Mouse (Mus musculus): Measurements from ENCODE around the gene Atxn7l3. TPM values are rescaled to one million over a fixed set of nuclear protein-coding genes. Genes with fewer than 3 reads are reported as not detected.

Gene Atxn7l3
- polyA plus RNA-seq, 1 experiment from 2014 or later: 29.9 TPM

DNA sequence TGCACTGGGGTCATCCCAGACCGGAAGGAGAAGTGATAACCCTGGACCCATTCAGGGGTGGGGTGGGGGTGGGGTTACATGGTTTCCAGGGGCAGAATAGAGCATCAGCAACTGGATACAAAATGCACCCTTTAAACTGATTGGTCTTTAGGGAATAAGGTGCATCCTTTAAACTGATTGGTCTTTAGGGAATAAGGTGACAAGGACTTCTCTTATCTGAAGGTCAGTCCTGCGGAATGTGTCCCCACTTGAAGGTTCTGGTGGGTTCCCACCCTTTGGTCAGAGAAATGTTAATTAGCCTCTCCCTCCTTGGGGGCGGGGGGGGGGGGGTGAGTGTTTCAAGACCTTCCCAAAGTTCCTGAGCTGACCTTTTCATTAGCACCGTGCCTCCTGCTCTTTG lies 35.4 kb upstream of the Atxn7l3 start:
- Histone ChIP-seq H3K9me3 (no peaks in the 10 kb centered on the region), H3K4me3 (no peak overlapping the region), H3K4me1 (replicated peaks) (peaks cover 7% of the 10 kb centered on the region), H3K27ac (no peak overlapping the region), H3K9ac (no peak overlapping the region), H3K4me2 (no peak overlapping the region), H3K36me3 (no peaks in the 10 kb centered on the region), H3K27me3 (0 out of 2 replicates have a peak, but pooled peaks cover 3% of the 10 kb centered on the region)
- 55% methylated on average over 4 of the region's 4 CpGs for WGBS
- ATAC-seq (ENCODE audit: low FRiP score): no peak

DNA sequence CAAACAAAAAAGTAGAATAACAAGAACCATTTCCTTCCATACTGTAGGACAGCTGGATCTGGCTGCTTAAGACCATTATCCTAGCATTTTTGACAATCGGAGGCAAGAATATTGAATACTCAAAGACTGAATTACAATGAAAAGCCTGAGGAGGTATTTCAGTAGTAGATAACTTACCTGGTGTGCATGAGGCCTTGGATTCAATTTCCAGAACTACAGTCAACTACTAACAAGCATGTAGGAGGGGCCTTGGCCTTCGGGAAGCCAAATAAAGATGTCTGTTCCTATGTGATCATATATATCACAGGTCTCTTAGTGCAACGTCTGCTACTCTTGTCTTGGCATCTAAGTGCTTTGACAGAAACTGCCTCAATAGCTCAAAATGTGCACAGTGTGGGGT lies 33.6 kb upstream of the Atxn7l3 start:
- Histone ChIP-seq H3K9me3 (no peaks in the 10 kb centered on the region), H3K27ac (no peak overlapping the region), H3K27me3 (0 out of 2 replicates have a peak, but pooled peaks cover 3% of the 10 kb centered on the region), H3K9ac (no peak overlapping the region), H3K4me1 (replicated peaks) (peaks cover 2% of the 10 kb centered on the region), H3K36me3 (no peaks in the 10 kb centered on the region), H3K4me3 (no peak overlapping the region), H3K4me2 (no peak overlapping the region)
- ATAC-seq (ENCODE audit: low FRiP score): no peak
- WGBS: 79% methylated on average over 3 of the region's 3 CpGs

DNA sequence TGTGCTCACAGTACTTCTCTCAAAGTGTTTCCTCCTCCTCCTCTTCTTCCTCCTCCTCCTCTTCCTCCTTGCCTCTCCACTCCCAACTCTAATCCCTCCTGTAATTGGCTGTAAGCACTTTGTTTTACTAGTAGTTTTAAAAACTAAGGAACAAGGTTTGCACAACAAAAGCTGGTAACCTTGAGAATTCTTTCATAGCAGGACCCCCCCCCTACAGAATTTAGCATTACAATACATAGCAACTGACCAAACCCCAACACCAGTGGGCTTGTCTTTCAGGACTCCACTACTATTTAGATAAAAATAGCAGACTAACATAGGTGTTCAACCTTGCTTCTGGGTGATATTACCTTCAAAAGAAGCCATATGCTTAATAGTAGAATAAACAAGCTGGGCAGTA lies 33.1 kb upstream of the Atxn7l3 start:
- Histone ChIP-seq H3K9me3 (no peaks in the 10 kb centered on the region), H3K9ac (no peak overlapping the region), H3K4me1 (replicated peaks) (no peaks in the 10 kb centered on the region), H3K27ac (no peak overlapping the region), H3K27me3 (0 out of 2 replicates have a peak, but pooled peaks cover 3% of the 10 kb centered on the region), H3K4me2 (no peak overlapping the region), H3K4me3 (no peak overlapping the region), H3K36me3 (no peaks in the 10 kb centered on the region)
- no peak for ATAC-seq (ENCODE audit: low FRiP score)

DNA sequence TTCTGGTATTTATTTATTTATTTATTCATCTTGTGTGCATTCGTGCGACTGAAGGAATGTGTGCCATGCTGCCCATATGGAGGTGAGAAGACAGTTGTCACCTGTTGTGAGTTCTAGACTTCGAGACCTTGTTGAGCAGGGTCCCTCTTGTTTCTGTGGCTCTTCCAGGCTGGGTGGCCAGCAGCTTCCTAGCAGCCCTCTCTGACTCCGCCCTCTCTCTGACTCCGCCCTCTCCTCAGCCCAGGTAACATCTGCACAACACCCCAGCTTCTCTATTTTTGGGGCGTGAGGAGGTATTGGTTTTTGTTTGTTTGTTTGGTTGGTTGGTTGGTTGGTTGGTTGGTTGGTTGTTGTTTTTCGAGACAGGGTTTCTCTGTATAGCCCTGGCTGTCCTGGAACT lies 31.4 kb upstream of the Atxn7l3 start:
- Histone ChIP-seq H3K4me2 (no peak overlapping the region), H3K9me3 (no peaks in the 10 kb centered on the region), H3K27ac (no peak overlapping the region), H3K36me3 (no peaks in the 10 kb centered on the region), H3K4me1 (replicated peaks) (no peaks in the 10 kb centered on the region), H3K4me3 (no peak overlapping the region), H3K27me3 (0 out of 2 replicates have a peak, but pooled peaks cover 3% of the 10 kb centered on the region), H3K9ac (no peak overlapping the region)
- ATAC-seq (ENCODE audit: low FRiP score): no peak
- WGBS: 84% methylated on average over 7 of the region's 7 CpGs

GRCm38 (mm10) chr11:102327250-102327649 lies 30.8 kb upstream of the Atxn7l3 start:
- H3K36me3 ChIP-seq: no peaks in the 10 kb centered on the region
- 61% methylated on average over 5 of the region's 5 CpGs for WGBS
- H3K4me2 ChIP-seq: no peak overlapping the region
- no peaks in the 10 kb centered on the region for H3K4me1 ChIP-seq (replicated peaks)
- no peak overlapping the region for H3K9ac ChIP-seq
- no peaks in the 10 kb centered on the region for H3K9me3 ChIP-seq
- 0 out of 2 replicates have a peak, but pooled peaks cover 3% of the 10 kb centered on the region for H3K27me3 ChIP-seq
- no peak for ATAC-seq (ENCODE audit: low FRiP score)
- H3K27ac ChIP-seq: no peak overlapping the region
- H3K4me3 ChIP-seq: no peak overlapping the region

- Histone ChIP-seq H3K36me3 (no peaks in the 10 kb centered on the region), H3K9ac (no peak overlapping the region), H3K4me3 (no peak overlapping the region), H3K4me1 (replicated peaks) (peaks cover 13% of the 10 kb centered on the region), H3K27ac (no peak overlapping the region), H3K27me3 (0 out of 2 replicates have a peak, but pooled peaks cover 3% of the 10 kb centered on the region), H3K9me3 (no peaks in the 10 kb centered on the region), H3K4me2 (no peak overlapping the region)
- WGBS: 80% methylated on average over 1 of the region's 1 CpGs
- no peak for ATAC-seq (ENCODE audit: low FRiP score)
These were observed 27.1 kb upstream of the Atxn7l3 start for GRCm38 (mm10) chr11:102323516-102323915.

- no peak overlapping the region for H3K4me3 ChIP-seq
- no peak overlapping the region for H3K9ac ChIP-seq
- no peak overlapping the region for H3K27ac ChIP-seq
- no peaks in the 10 kb centered on the region for H3K9me3 ChIP-seq
- H3K36me3 ChIP-seq: no peaks in the 10 kb centered on the region
- H3K4me2 ChIP-seq: no peak overlapping the region
- H3K27me3 ChIP-seq: no peaks in the 10 kb centered on the region
- H3K4me1 ChIP-seq (replicated peaks): peaks cover 13% of the 10 kb centered on the region
- 77% methylated on average over 6 of the region's 6 CpGs for WGBS
- no peak for ATAC-seq (ENCODE audit: low FRiP score)
These were observed 25.5 kb upstream of the Atxn7l3 start for GRCm38 (mm10) chr11:102321931-102322330.

DNA sequence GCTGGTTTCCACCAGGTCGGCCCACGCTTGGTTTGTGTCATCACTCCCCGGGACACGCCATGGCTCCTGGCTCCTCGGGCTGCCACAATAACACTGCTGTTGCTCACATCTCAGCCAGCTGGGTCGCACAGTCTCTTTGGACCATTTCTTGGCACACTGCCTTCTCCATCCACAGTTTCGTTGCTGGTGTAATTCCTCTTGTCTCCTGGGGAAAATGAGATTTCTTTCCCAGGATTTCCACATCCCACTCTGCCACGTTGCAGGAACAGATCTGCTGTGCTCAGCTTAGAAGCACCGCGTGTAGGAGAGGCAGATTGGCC lies 24.2 kb upstream of the Atxn7l3 start:
- peak overlapping the region; percentile 99 for H3K27ac ChIP-seq
- WGBS: 7% methylated on average over 10 of the region's 10 CpGs
- H3K4me1 ChIP-seq (replicated peaks): peaks cover 21% of the 10 kb centered on the region
- H3K4me3 ChIP-seq: peak overlapping the region; percentile 98
- no peaks in the 10 kb centered on the region for H3K27me3 ChIP-seq
- peak overlapping the region; percentile 100 for H3K9ac ChIP-seq
- peak; percentile 28; the same call in 1 of the 2 replicates for ATAC-seq (ENCODE audit: low FRiP score)
- H3K4me2 ChIP-seq: peak overlapping the region; percentile 80
- no peaks in the 10 kb centered on the region for H3K36me3 ChIP-seq
- H3K9me3 ChIP-seq: no peaks in the 10 kb centered on the region

DNA sequence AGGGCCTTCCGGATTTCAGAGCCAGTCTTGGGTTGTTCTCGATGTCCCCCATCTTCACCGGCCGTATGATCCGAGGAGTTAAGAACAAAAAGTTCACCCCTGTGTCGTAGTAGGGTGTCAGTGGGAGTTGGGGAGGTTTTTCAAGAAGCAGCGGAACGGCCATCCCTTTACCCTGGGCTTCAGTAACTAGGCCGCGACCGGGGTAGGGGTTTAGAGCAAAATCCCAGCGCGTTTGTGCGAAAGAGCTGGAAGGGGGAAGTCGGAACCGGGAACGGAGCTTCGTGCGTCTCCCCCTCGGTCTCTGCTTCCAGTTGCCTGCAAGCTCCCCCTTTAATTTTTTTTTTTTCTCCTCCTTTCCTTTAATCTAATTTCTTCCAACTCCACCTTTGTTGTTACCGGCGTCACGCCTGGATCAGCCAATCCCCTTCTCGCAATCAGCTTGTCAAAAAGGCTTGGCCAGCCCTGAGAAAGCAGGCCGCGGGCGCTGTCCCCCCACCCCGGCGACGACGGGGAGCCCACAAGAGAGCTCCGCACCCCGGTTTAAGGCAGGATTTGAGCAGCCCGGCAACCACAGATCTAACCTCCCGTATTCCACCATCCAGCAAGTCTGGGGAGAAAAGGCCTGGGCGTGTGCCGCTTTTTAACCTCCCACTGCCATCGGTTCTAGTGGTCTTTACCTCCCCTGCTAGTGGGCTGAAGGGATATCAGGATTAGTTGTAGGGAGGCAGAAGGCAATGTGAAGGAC lies 23.7 kb upstream of the Atxn7l3 start:
- WGBS: 1% methylated on average over 38 of the region's 38 CpGs
- peak; percentile 54; the same call in 1 of the 2 replicates for ATAC-seq (ENCODE audit: low FRiP score)
- H3K27me3 ChIP-seq: no peaks in the 10 kb centered on the region
- peaks cover 27% of the 10 kb centered on the region for H3K4me1 ChIP-seq (replicated peaks)
- H3K9ac ChIP-seq: peak overlapping the region; percentile 100
- peak overlapping the region; percentile 80 for H3K4me2 ChIP-seq
- H3K36me3 ChIP-seq: peaks cover 5% of the 10 kb centered on the region; the same call in 1 of the 2 replicates
- no peaks in the 10 kb centered on the region for H3K9me3 ChIP-seq
- peak overlapping the region; percentile 98 for H3K4me3 ChIP-seq
- peak overlapping the region; percentile 99 for H3K27ac ChIP-seq

DNA sequence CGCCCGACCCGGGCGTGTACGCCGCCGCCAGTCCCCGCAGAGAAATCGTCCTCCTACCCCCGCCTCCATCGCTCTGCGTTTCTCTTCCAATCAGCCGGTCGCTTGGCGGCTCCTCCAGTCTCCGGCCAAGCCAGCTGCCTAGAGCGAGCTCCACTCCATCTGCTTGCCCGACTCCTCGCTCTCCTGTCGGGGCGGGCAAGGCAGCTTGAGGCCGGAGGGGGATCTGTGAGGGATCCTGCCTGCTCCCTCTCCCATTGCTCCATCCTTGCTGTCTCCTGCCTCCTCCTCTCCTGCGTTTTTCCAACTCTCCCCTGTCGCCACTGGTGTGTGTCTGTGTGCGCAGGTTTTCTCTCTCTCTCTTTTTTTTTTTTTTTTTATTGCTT lies 23.0 kb upstream of the Atxn7l3 start, which contains the start of gene Ubtf:
Gene Ubtf, minus strand, starts transcription at position 333 of the 383 bp plus-strand sequence.
- peak within 1 kb of the TSS; percentile 80 for H3K4me2 ChIP-seq
- peak within 1 kb of the TSS; percentile 100 for H3K9ac ChIP-seq
- H3K4me3 ChIP-seq: peak within 1 kb of the TSS; percentile 98
- peaks cover 12% of the 10 kb centered on the region for H3K36me3 ChIP-seq
- H3K4me1 ChIP-seq (replicated peaks): peaks cover 30% of the 10 kb centered on the region
- H3K27ac ChIP-seq: peak within 1 kb of the TSS; percentile 99
- no peak for ATAC-seq (ENCODE audit: low FRiP score)
- no peaks in the 10 kb centered on the region for H3K27me3 ChIP-seq
- under 1% methylated on average over 25 of the region's 25 CpGs for WGBS
- no peaks in the 10 kb centered on the region for H3K9me3 ChIP-seq

DNA sequence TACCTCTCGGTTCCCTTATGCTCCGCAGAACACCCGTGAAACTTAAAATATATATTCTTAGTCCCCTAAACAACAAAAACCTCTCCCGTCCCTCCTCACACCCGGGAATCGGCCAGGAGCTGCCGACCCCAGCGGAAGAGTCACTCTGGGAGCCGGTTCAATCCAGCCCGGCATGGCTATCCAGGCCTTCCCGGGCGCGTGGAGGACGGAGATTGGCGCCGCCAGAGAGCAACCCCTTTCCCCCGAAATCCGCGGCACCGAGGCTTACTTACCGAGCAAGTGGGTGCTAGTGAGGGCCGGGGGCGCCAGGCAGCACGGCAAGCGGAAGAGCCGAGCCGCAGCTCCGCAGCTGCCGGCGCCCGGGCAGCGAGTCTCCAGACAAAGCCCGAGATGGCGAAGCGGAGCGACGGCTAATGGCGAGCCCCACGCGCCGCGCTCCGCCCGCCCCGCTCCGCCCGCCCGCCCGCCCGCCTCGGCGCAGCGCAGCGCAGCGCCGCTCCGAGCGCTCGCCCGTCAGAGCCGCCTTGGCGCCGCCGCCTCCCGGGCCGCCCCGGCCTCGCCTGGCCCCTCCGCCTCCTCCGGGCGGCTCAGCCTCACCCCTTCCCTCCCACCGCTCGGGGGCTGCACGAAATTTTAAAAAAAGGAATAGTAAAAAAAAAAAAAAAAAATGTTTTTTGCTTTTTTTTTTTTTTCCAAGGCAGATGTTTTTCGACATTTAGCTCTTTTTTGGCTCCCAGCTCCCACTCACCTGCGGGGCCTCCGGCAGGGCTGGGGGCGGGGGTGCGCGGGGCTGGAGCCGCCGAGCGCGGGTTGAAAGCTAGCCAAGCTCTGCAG lies 22.4 kb upstream of the Atxn7l3 start:
- H3K9ac ChIP-seq: peak overlapping the region; percentile 100
- peak overlapping the region; percentile 99 for H3K27ac ChIP-seq
- H3K4me2 ChIP-seq: peak overlapping the region; percentile 80
- no peaks in the 10 kb centered on the region for H3K27me3 ChIP-seq
- no peak for ATAC-seq (ENCODE audit: low FRiP score)
- peaks cover 18% of the 10 kb centered on the region for H3K36me3 ChIP-seq
- WGBS: under 1% methylated on average over 78 of the region's 84 CpGs
- H3K4me1 ChIP-seq (replicated peaks): peaks cover 30% of the 10 kb centered on the region
- H3K4me3 ChIP-seq: peak overlapping the region; percentile 98
- no peaks in the 10 kb centered on the region for H3K9me3 ChIP-seq

DNA sequence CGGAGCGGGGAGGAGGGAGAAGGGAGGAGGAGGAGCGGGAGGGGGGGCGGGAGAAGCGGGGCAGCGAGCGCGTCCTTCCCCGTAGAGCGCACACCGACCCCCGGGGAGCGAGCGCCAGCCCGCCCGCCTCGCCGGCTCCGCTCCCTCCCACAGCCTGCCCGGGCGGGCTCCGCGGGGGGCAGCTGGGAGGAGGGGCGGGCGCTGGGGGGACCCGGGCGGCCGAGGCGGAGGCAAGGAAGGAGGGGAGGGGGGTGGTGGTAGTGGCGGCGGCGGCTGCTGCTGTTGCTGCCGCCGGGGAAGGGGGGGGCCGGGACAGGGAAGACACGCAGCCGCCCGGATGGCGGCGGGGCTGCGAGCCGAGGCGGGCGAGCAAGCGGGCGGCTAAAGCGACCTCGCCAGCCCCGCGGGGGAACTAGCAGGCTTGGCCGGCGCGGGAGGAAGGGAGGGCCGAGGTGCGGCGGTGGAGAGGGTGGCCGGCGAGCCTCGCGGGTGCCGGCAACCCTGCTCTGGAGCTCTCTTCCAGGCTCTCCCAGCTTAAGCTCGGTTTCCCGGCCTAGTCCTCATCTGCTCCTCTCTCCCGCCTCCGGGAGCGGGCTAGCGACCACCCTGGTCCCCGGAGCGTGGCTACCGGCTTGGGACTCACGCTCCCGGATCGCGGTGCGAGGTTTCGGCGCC lies 21.6 kb upstream of the Atxn7l3 start:
- peak; percentile 37 for ATAC-seq (ENCODE audit: low FRiP score)
- Histone ChIP-seq H3K9me3 (no peaks in the 10 kb centered on the region), H3K27ac (peak overlapping the region; percentile 99), H3K4me3 (peak overlapping the region; percentile 98), H3K4me2 (peak overlapping the region; percentile 80), H3K9ac (peak overlapping the region; percentile 100), H3K27me3 (no peaks in the 10 kb centered on the region), H3K4me1 (replicated peaks) (peaks cover 30% of the 10 kb centered on the region), H3K36me3 (peaks cover 26% of the 10 kb centered on the region)
- WGBS: under 1% methylated on average over 45 of the region's 77 CpGs

Measured in hindbrain, embryonic 13.5 days (tissue).